Mouse (Mus musculus) C2C12 (cell line): ENCODE measurements around the gene Gmfb.

ENCODE experiments used
- CEBPB ChIP-seq: IDR thresholded peaks from one replicate; pipeline ENCODE4 v1.6.1; 2011; ENCODE audit warnings: low read depth, mild to moderate bottlenecking, control low read depth, moderate library complexity
- CTCF ChIP-seq: IDR thresholded peaks from one replicate; pipeline ENCODE4 v1.5.1; 2011; ENCODE audit not compliant: control insufficient read depth, insufficient read depth, insufficient read length
- MAX ChIP-seq: IDR thresholded peaks from one replicate; pipeline ENCODE4 v1.6.1; 2011; ENCODE audit warnings: mild to moderate bottlenecking, control low read depth
- MYOD1 ChIP-seq: IDR thresholded peaks from one replicate; pipeline ENCODE4 v1.6.1; 2011; ENCODE audit warnings: low read depth; ENCODE audit not compliant: control insufficient read depth, insufficient read length
- MYOG ChIP-seq: IDR thresholded peaks from one replicate; pipeline ENCODE4 v1.6.1; 2011; ENCODE audit not compliant: control insufficient read depth, insufficient read length; ENCODE audit errors: extremely low read depth

DNA sequence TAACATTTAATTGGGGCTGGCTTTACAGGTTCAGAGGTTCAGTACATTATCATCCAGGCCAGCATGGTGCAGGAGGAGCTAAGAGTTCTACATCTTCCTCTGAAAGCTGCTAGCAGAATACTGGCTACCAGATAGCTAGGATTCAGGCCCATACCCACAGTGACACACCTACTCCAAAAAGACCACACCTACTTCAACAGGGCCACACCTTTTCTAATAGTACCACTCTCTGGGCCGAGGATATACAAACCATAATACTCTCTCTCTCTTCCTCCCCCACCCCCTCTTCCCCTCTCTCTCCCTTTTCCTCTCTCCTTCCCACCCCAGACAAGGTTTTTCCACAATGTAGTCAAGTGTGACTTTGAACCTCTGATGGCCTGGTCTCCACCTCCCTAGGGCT is 5.4 kb upstream of the Gmfb start:
- TF ChIP-seq MAX (no peak), CTCF (no peak), MYOG (no peak), CEBPB (no peak), MYOD1 (no peak)
